Mouse (Mus musculus): ENCODE results near the gene Oas2. TPM values are rescaled to one million over a fixed set of nuclear protein-coding genes. Genes with fewer than 3 reads are reported as not detected.
A peak's percentile ranks its signal among the peaks of the same experiment; 100 is the strongest.

Oas2 gene
- total and polyA plus RNA-seq, 3 experiments, result 0.55 to 9.6 (median 1.0) TPM

DNA sequence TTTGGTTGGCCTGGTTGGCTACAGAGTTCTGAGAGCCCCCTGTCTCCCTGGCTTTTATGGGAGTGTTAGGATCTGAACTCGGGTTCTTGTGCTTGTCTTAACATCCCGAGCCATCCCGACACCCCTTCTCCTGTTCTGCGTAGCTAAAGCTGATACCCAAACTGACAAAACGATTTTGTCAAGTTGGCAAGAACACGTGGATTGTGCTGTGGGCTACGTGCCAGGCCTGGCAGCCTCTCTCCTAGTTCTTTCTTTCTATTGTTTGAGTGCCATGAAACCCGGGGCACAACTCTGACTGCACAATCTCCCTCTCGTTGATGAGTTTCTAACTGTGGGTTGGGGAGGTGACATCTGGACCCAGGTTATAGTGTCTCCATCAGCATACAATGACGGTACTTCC, 20.3 kb downstream of the Oas2 start:
- intact Hi-C loops (cut with DNase I), result no loop called here
- H3K9ac ChIP-seq (ENCODE audit: low read depth, low read length), result no peak overlapping the region
- H3K4me1 ChIP-seq (ENCODE audit: control insufficient read depth, insufficient read depth, low read length), result peaks cover 1% of the 10 kb centered on the region
- H3K27me3 ChIP-seq (ENCODE audit: control insufficient read depth, insufficient read depth, low read length), result no peaks in the 10 kb centered on the region
- H3K4me3 ChIP-seq, result no peak overlapping the region
- no peak for DNase-seq
- 50% methylated on average over 10 of the region's 10 CpGs for WGBS
- no peaks in the 10 kb centered on the region for H3K36me3 ChIP-seq (ENCODE audit: control insufficient read depth, insufficient read depth, low read length)
- H3K79me2 ChIP-seq (replicated peaks; ENCODE audit: control insufficient read depth, insufficient read depth, low read length), result no peaks in the 10 kb centered on the region
- H3K27ac ChIP-seq, result no peak overlapping the region
- TF ChIP-seq EP300 (IDR thresholded peaks at IDR 0.05; ENCODE audit: insufficient read depth, low read depth, low read length), result no peak
- TF ChIP-seq CTCF (IDR thresholded peaks at IDR 0.05), result no peak
- no peak for TF ChIP-seq POLR2A (IDR thresholded peaks at IDR 0.05; ENCODE audit: insufficient read depth, low read depth, low read length)

DNA sequence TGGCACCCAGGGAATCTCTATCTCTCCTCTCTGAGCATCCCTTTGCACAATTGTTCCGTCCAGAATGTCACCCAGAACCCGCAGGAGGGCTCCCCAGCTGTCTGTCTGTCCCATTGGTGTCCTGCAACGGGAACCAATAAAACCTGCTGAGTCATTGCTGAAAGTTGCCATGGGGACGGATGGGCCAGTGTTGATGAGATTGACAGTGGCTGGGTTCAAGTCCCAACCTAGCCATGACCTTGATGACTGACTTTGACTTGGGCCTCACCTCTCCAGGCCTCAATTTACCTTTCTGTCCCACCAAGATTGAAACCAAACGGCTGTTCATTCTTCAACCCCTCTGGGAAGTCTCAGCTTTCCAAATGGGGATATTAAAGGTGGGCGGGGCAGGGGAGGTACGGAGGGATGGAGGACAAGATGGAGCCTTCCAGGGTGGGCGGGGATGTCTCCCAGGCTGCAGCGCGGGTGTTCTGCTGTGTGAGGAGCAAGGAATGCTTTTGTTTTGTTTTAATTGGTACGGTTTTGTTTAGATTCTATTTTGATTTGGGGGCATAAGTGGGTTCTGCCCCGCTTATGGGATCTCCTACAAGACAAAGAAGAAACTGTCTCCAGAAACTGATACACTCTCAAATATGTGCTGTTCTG, 23.7 kb downstream of the Oas2 start:
- DNase-seq, result no peak
- 69% methylated on average over 12 of the region's 12 CpGs for WGBS
- Histone ChIP-seq H3K79me2 (replicated peaks; ENCODE audit: control insufficient read depth, insufficient read depth, low read length) (no peaks in the 10 kb centered on the region), H3K36me3 (ENCODE audit: control insufficient read depth, insufficient read depth, low read length) (no peaks in the 10 kb centered on the region), H3K27ac (no peak overlapping the region), H3K27me3 (ENCODE audit: control insufficient read depth, insufficient read depth, low read length) (no peaks in the 10 kb centered on the region), H3K9ac (ENCODE audit: low read depth, low read length) (no peak overlapping the region), H3K4me1 (ENCODE audit: control insufficient read depth, insufficient read depth, low read length) (no peaks in the 10 kb centered on the region), H3K4me3 (no peak overlapping the region)
- intact Hi-C loops (cut with DNase I), result no loop called here
- TF ChIP-seq CTCF (IDR thresholded peaks at IDR 0.05) (no peak), POLR2A (IDR thresholded peaks at IDR 0.05; ENCODE audit: insufficient read depth, low read depth, low read length) (no peak), EP300 (IDR thresholded peaks at IDR 0.05; ENCODE audit: insufficient read depth, low read depth, low read length) (no peak)

DNA sequence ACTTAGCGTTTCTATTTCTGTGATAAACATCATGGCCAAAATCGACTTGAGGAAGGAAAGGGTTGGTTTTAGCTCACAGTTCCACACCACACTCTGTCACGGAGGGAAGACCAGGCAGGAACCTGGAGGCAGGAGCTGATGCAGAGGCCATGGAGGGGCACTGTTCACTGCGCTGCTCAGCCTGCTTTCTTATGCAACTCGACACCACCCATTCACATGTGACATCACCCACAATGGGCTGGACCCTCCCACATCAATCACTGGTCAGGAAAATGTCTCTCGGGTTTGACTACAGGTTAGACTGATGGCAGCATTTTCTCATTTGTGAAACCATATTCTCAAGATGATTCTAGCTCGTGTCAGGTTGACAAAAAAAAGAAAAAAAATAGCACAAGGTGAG, 28.6 kb downstream of the Oas2 start:
- H3K27ac ChIP-seq, result no peak overlapping the region
- TF ChIP-seq EP300 (IDR thresholded peaks at IDR 0.05; ENCODE audit: insufficient read depth, low read depth, low read length) (no peak), POLR2A (IDR thresholded peaks at IDR 0.05; ENCODE audit: insufficient read depth, low read depth, low read length) (no peak), CTCF (IDR thresholded peaks at IDR 0.05) (no peak)
- H3K9ac ChIP-seq (ENCODE audit: low read depth, low read length), result no peak overlapping the region
- H3K36me3 ChIP-seq (ENCODE audit: control insufficient read depth, insufficient read depth, low read length), result no peaks in the 10 kb centered on the region
- no peak overlapping the region for H3K4me3 ChIP-seq
- H3K4me1 ChIP-seq (ENCODE audit: control insufficient read depth, insufficient read depth, low read length), result no peaks in the 10 kb centered on the region
- intact Hi-C loops (cut with DNase I), result no loop called here
- WGBS, result 51% methylated on average over 7 of the region's 7 CpGs
- no peaks in the 10 kb centered on the region for H3K79me2 ChIP-seq (replicated peaks; ENCODE audit: control insufficient read depth, insufficient read depth, low read length)
- no peaks in the 10 kb centered on the region for H3K27me3 ChIP-seq (ENCODE audit: control insufficient read depth, insufficient read depth, low read length)
- no peak for DNase-seq

DNA sequence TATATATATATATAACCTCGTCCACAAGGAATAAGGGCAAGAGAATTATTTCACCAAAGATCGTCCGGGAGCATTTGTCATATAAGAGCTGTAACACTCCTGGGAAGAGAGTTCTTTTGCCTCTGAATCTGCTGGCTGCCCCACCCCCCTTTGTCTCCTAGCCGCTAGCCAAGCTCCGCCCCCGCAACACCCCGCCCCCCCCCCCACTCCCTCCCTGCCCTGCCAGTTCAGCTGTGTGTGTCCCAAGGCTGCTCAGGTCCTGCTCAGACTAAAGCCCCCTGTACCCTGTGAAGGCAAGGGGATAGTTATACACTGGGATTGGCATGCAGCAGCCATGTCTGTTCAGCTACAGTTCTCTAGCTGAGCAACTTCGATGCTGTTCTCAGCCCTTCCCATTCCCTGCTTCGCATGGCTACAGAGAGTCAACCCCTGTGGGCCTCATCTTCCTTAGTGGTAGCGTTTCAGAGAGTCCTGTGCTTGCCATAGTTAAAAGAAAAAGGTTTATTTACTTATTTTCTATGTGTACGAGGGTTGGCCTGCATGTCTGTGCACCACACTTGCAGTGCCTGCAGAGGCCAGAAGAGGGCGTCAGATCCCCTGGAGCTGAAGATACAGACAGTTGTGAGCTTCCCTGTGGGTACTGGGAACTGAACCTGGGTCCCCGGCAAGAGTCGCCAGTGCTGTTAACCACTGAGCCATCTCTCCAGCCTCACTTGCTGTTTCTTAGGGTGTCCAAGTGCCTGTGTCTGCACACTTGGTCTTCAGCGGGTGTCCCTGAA, 30.9 kb downstream of the Oas2 start:
- H3K27me3 ChIP-seq (ENCODE audit: control insufficient read depth, insufficient read depth, low read length), result no peaks in the 10 kb centered on the region
- intact Hi-C loops (cut with DNase I), result no loop called here
- no peaks in the 10 kb centered on the region for H3K79me2 ChIP-seq (replicated peaks; ENCODE audit: control insufficient read depth, insufficient read depth, low read length)
- no peak overlapping the region for H3K27ac ChIP-seq
- no peak for DNase-seq
- H3K9ac ChIP-seq (ENCODE audit: low read depth, low read length), result no peak overlapping the region
- no peaks in the 10 kb centered on the region for H3K36me3 ChIP-seq (ENCODE audit: control insufficient read depth, insufficient read depth, low read length)
- 54% methylated on average over 15 of the region's 15 CpGs for WGBS
- H3K4me3 ChIP-seq, result no peak overlapping the region
- H3K4me1 ChIP-seq (ENCODE audit: control insufficient read depth, insufficient read depth, low read length), result no peaks in the 10 kb centered on the region
- TF ChIP-seq EP300 (IDR thresholded peaks at IDR 0.05; ENCODE audit: insufficient read depth, low read depth, low read length) (no peak), POLR2A (IDR thresholded peaks at IDR 0.05; ENCODE audit: insufficient read depth, low read depth, low read length) (no peak), CTCF (IDR thresholded peaks at IDR 0.05) (no peak)

DNA sequence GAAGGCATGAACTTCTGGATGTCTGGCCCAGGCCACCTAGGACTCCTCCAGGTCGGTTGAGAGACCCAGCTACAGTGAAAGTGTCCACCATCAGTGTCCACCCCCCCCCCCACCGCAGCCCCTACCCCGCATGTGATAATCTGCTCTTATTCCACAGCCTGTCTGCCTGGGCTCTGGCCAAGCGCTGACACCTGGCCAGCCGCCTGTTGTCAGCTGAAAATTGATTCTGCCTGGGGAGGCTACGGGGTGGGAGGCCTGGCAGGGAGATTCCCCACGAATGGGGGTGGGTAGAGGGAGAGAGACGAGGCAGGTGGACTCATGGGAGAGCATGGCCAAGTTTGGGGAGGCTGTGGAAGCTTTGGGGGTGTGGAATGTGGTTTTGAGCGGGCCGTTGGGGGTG, 32.5 kb downstream of the Oas2 start:
- no peaks in the 10 kb centered on the region for H3K36me3 ChIP-seq (ENCODE audit: control insufficient read depth, insufficient read depth, low read length)
- no peak overlapping the region for H3K9ac ChIP-seq (ENCODE audit: low read depth, low read length)
- peaks cover 3% of the 10 kb centered on the region for H3K27me3 ChIP-seq (ENCODE audit: control insufficient read depth, insufficient read depth, low read length)
- WGBS, result 64% methylated on average over 10 of the region's 10 CpGs
- H3K4me3 ChIP-seq, result no peak overlapping the region
- no peak overlapping the region for H3K27ac ChIP-seq
- intact Hi-C loops (cut with DNase I), result no loop called here
- no peaks in the 10 kb centered on the region for H3K79me2 ChIP-seq (replicated peaks; ENCODE audit: control insufficient read depth, insufficient read depth, low read length)
- DNase-seq, result no peak
- no peaks in the 10 kb centered on the region for H3K4me1 ChIP-seq (ENCODE audit: control insufficient read depth, insufficient read depth, low read length)
- TF ChIP-seq EP300 (IDR thresholded peaks at IDR 0.05; ENCODE audit: insufficient read depth, low read depth, low read length) (no peak), POLR2A (IDR thresholded peaks at IDR 0.05; ENCODE audit: insufficient read depth, low read depth, low read length) (no peak), CTCF (IDR thresholded peaks at IDR 0.05) (no peak)

DNA sequence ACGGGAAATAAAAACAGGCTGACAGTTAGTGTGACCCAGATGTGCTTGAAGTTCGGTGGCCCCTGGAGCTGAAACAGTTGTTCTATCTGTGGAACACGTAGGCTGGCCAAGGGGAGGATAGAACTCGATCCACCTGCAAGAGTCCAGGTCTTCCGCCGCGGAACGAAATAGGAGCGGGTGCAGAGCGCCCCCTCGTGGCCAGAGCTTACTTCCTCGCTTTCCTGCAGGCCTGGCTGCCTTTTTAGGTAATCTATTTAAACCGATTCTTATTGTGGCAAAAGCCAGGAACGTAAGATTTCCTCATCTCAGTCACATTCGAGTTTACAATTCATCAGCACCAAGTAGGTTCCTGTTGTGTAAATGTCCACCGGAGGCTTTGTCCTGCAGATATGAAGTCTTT, 35.3 kb downstream of the Oas2 start:
- no peak overlapping the region for H3K27ac ChIP-seq
- H3K36me3 ChIP-seq (ENCODE audit: control insufficient read depth, insufficient read depth, low read length), result no peaks in the 10 kb centered on the region
- H3K4me1 ChIP-seq (ENCODE audit: control insufficient read depth, insufficient read depth, low read length), result no peaks in the 10 kb centered on the region
- DNase-seq, result peak; percentile 53 to 71
- H3K27me3 ChIP-seq (ENCODE audit: control insufficient read depth, insufficient read depth, low read length), result peaks cover 20% of the 10 kb centered on the region
- peak; percentile 88 for TF ChIP-seq CTCF (IDR thresholded peaks at IDR 0.05)
- TF ChIP-seq EP300 (IDR thresholded peaks at IDR 0.05; ENCODE audit: insufficient read depth, low read depth, low read length), result no peak
- intact Hi-C loops (cut with DNase I), result loop anchor here (2.0 kb wide), 2 partner anchors 34 to 96 kb away; no protein-coding TSS in a partner anchor
- H3K4me3 ChIP-seq, result no peak overlapping the region
- 5% methylated on average over 16 of the region's 16 CpGs for WGBS
- H3K79me2 ChIP-seq (replicated peaks; ENCODE audit: control insufficient read depth, insufficient read depth, low read length), result no peaks in the 10 kb centered on the region
- no peak overlapping the region for H3K9ac ChIP-seq (ENCODE audit: low read depth, low read length)
